Mouse (Mus musculus): ENCODE data around the gene Plcg2. TPM values are rescaled to one million over a fixed set of nuclear protein-coding genes. Genes with fewer than 3 reads are reported as not detected.

The Plcg2 gene
- polyA plus RNA-seq, 1 experiment from 2014 or later = 6.0 TPM

DNA sequence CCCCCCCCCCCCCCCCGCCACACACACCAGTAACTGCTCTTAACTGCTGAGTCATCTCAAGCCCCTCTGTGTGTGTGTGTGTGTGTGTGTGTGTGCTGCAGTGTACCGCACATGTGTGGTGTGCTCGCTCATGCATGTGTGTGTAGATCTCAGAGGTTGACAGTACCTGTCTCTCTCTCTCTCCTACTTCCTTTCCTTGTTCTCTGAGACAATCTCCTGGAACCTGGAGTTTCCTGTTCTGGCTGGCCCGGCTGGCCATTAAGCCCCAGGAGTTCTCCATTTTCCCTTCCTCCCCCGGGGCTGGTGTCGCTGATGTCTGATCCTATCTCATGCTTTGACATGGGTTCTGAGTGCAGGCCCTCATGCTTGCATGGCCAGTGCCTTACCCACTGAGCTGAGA is 38.8 kb downstream of the Plcg2 start:
- Histone ChIP-seq H3K27ac (no peak overlapping the region), H3K36me3 (no peaks in the 10 kb centered on the region), H3K4me1 (peaks cover 16% of the 10 kb centered on the region), H3K9me3 (replicated peaks) (no peaks in the 10 kb centered on the region), H3K4me3 (no peak overlapping the region), H3K27me3 (ENCODE audit: low read depth, poor library complexity, severe bottlenecking) (no peaks in the 10 kb centered on the region)
- 80% methylated on average over 5 of the region's 6 CpGs for WGBS
- no peak for DNase-seq (ENCODE audit: low spot score)

DNA sequence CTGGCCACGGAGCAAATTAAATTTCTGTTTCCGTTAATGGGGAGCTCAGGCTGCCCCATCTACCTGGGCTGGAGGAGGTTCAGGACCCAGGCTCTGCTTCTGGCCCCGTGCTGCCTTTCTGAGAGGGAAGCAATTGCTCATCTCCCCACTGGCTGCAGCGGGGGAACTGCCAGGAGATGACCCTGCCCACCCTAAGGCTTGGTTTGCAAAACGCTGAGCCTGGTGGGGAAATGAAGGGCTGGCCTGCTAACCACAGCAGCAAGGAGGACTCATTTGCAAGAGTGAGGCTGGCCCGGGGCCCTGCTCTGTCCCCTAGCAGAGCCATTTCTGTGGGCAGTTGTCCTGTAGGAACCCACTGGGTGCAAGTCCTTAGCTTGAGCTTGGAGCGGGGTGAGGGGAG is 39.7 kb downstream of the Plcg2 start:
- H3K4me1 ChIP-seq = peaks cover 16% of the 10 kb centered on the region
- no peak for DNase-seq (ENCODE audit: low spot score)
- peak overlapping the region; percentile 42; the same call in 1 of the 2 replicates for H3K27ac ChIP-seq
- H3K9me3 ChIP-seq (replicated peaks) = no peaks in the 10 kb centered on the region
- no peaks in the 10 kb centered on the region for H3K27me3 ChIP-seq (ENCODE audit: low read depth, poor library complexity, severe bottlenecking)
- 59% methylated on average over 7 of the region's 7 CpGs for WGBS
- H3K4me3 ChIP-seq = no peak overlapping the region
- H3K36me3 ChIP-seq = no peaks in the 10 kb centered on the region

GRCm38 (mm10) chr8:117542951-117543350 is 44.9 kb downstream of the Plcg2 start:
- DNase-seq (ENCODE audit: low spot score) = no peak
- Histone ChIP-seq H3K4me1 (peaks cover 2% of the 10 kb centered on the region), H3K27me3 (ENCODE audit: low read depth, poor library complexity, severe bottlenecking) (no peaks in the 10 kb centered on the region), H3K9me3 (replicated peaks) (no peaks in the 10 kb centered on the region), H3K27ac (no peak overlapping the region), H3K4me3 (no peak overlapping the region), H3K36me3 (no peaks in the 10 kb centered on the region)

- no peak overlapping the region for H3K27ac ChIP-seq
- H3K27me3 ChIP-seq (ENCODE audit: low read depth, poor library complexity, severe bottlenecking) = no peaks in the 10 kb centered on the region
- whole genome bisulfite sequencing = 77% methylated on average over 6 of the region's 6 CpGs
- DNase-seq (ENCODE audit: low spot score) = no peak
- H3K9me3 ChIP-seq (replicated peaks) = no peaks in the 10 kb centered on the region
- H3K4me1 ChIP-seq = no peaks in the 10 kb centered on the region
- no peaks in the 10 kb centered on the region for H3K36me3 ChIP-seq
- no peak overlapping the region for H3K4me3 ChIP-seq
These were observed 45.7 kb downstream of the Plcg2 start for GRCm38 (mm10) chr8:117543789-117544188.

DNA sequence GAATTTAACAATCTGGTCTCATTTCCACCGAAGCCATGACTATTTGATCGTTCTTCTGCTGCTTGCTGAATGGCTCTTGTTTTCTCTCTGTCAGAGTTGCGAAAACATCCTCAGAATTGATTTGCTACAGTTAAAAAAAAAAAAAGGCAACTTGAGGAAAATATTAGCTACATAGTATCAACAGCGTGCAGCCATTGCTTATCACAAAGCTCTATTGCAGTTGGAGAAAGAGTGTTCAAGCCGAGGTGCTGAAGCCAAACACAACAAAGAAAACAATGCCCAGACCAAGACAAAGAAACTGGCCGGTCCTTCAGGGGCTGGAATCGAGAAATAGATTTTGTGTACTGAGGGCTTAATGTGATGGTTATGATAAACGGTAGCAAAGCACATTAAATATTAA is 47.0 kb downstream of the Plcg2 start:
- no peaks in the 10 kb centered on the region for H3K4me1 ChIP-seq
- no peak for DNase-seq (ENCODE audit: low spot score)
- WGBS = 90% methylated on average over 8 of the region's 8 CpGs
- no peak overlapping the region for H3K27ac ChIP-seq
- no peaks in the 10 kb centered on the region for H3K27me3 ChIP-seq (ENCODE audit: low read depth, poor library complexity, severe bottlenecking)
- H3K36me3 ChIP-seq = no peaks in the 10 kb centered on the region
- no peak overlapping the region for H3K4me3 ChIP-seq
- no peaks in the 10 kb centered on the region for H3K9me3 ChIP-seq (replicated peaks)

DNA sequence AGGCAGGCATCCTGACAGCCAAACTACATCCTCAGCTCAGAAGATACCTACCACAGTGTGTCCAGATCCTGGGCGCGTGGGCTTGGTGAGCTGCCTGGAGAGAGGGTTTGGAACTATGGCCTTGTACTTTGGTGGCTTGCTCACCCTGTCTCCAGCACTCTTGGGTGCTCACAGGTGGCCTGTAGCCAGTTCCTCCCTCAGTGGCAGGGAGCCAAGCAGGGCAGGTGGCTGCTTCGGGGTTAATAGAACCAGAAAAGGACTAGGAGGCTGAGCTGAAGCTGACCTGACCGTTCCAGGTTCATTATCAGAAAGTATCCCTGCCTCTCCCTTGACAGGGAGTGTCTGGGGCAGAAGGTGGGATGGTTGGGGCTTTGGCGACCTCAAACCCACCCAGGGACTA is 48.3 kb downstream of the Plcg2 start:
- Histone ChIP-seq H3K27me3 (ENCODE audit: low read depth, poor library complexity, severe bottlenecking) (no peaks in the 10 kb centered on the region), H3K36me3 (no peaks in the 10 kb centered on the region), H3K4me1 (no peaks in the 10 kb centered on the region), H3K27ac (no peak overlapping the region), H3K9me3 (replicated peaks) (no peaks in the 10 kb centered on the region), H3K4me3 (no peak overlapping the region)
- 83% methylated on average over 5 of the region's 5 CpGs for WGBS
- no peak for DNase-seq (ENCODE audit: low spot score)

DNA sequence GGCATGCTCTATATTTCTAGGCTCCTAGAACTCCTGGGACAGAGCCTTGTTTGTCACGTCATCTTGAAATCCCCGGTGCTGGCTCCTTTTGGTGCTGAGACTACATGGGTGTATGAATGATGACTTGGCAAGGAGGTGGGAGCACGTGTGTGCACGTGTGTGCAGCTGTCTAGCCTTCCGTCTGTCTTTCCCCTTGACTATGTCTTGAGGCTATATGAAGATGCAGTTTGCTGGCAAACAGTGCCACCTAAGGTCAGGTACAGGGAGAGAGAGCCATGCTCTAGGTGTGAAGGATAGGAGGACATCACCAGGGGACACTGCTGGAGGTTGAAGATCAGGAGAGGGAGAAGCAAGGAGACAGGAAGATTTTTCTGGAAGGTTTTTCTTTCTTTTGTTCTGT is 49.9 kb downstream of the Plcg2 start:
- Histone ChIP-seq H3K36me3 (no peaks in the 10 kb centered on the region), H3K27ac (no peak overlapping the region), H3K9me3 (replicated peaks) (no peaks in the 10 kb centered on the region), H3K27me3 (ENCODE audit: low read depth, poor library complexity, severe bottlenecking) (no peaks in the 10 kb centered on the region), H3K4me1 (no peaks in the 10 kb centered on the region), H3K4me3 (no peak overlapping the region)
- 94% methylated on average over 5 of the region's 5 CpGs for WGBS
- DNase-seq (ENCODE audit: low spot score) = no peak

DNA sequence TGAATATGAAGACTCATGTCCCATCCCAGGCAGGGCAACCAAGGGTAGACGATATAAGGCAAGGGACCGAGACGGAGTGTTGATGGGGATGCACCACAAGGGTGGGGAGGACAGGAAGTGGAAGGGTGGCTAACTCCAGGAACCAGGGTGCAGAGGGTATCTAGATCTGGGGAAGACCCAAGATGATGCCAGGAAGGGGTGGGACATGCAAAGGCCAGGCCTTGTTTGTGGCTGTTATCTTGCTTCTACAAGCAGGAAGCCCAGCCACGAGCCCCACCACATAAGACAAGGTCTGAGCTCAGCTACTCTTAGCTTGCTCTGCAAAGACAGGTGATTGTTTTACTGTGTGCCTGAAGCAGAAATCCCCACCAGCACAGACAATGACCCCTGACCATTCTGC is 50.4 kb downstream of the Plcg2 start:
- no peak overlapping the region for H3K4me3 ChIP-seq
- no peak for DNase-seq (ENCODE audit: low spot score)
- no peaks in the 10 kb centered on the region for H3K4me1 ChIP-seq
- H3K27ac ChIP-seq = no peak overlapping the region
- H3K36me3 ChIP-seq = no peaks in the 10 kb centered on the region
- no peaks in the 10 kb centered on the region for H3K27me3 ChIP-seq (ENCODE audit: low read depth, poor library complexity, severe bottlenecking)
- H3K9me3 ChIP-seq (replicated peaks) = no peaks in the 10 kb centered on the region
- WGBS = 81% methylated on average over 4 of the region's 4 CpGs

DNA sequence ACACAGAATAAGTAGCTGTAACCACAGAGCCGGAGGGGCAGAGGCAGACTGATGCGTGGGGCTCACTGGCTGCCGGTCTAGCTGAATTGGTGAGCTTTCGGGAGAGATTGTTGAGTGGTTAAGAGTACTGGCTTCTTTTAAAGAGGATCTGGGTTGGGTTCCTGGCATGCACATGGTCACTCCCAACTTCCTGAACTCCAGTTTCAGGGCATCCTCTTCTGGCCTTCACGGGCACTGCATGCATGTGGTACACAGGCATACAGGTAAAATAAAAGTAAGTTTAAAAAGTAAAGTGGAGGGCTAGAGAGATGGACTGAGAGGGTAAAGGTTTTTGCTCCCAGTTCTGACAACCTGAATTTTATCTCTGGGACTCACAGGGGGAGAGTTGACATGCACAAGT is 52.4 kb downstream of the Plcg2 start:
- DNase-seq (ENCODE audit: low spot score) = no peak
- Histone ChIP-seq H3K36me3 (no peaks in the 10 kb centered on the region), H3K27ac (no peak overlapping the region), H3K27me3 (ENCODE audit: low read depth, poor library complexity, severe bottlenecking) (no peaks in the 10 kb centered on the region), H3K4me3 (no peak overlapping the region), H3K4me1 (no peaks in the 10 kb centered on the region), H3K9me3 (replicated peaks) (no peaks in the 10 kb centered on the region)
- 90% methylated on average over 5 of the region's 5 CpGs for WGBS

DNA sequence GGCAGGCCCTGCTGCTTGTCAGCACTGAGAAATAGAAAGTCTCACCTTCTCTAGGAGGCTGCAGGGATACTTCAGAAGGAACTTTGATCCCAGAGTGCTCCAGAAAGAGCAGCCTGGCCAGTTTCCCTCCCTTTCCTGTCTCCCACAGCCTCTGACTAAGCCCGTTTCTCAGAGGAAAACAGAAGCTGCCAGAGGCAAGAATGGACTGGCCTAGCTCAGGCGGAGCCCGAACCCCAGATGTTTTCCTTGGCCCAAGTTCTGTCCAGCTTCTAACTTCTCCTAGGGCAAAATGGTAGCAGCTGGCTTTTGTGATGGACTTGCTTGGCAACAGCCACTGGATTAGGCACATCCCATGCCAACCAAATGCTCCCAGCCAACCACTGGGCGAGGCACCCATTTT is 62.9 kb downstream of the Plcg2 start:
- Histone ChIP-seq H3K27ac (no peak overlapping the region), H3K27me3 (ENCODE audit: low read depth, poor library complexity, severe bottlenecking) (peaks cover 25% of the 10 kb centered on the region), H3K36me3 (no peaks in the 10 kb centered on the region), H3K4me3 (no peak overlapping the region), H3K4me1 (peaks cover 6% of the 10 kb centered on the region; the same call in 1 of the 2 replicates), H3K9me3 (replicated peaks) (no peaks in the 10 kb centered on the region)
- DNase-seq (ENCODE audit: low spot score) = no peak
- WGBS = 71% methylated on average over 4 of the region's 4 CpGs

DNA sequence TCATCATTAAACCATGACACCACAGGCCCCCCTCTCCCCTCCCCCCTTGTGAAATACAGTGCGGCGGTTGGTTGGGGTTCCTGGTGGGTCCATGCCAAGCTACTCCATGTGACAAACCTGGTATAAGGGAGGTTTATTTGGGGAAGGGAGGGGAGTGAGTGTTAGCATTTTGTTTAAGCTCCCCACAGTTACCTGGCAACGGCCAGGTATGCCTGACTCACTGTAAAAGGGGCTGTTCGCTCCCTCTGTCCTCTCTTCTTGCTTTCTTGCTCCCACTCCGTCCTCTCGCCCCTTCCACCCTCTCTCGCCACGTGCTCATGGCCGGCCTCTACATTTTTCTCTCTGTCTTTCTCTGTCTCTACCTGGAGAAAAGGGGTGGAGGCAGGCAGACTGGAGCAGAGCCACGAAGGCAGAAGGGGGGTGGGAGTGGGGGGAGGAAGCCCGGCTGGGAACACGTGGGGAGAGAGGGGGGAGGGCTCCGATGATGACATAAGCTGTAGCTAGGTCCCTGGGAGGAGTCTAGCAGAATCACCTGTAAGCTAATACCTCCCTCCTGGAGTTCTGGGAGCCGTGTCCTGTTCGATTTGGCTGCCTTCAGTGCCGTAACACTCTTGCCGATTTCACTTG is 63.8 kb downstream of the Plcg2 start:
- Histone ChIP-seq H3K4me3 (peak overlapping the region; percentile 23), H3K4me1 (peaks cover 6% of the 10 kb centered on the region; the same call in 1 of the 2 replicates), H3K27ac (no peak overlapping the region), H3K9me3 (replicated peaks) (no peaks in the 10 kb centered on the region), H3K27me3 (ENCODE audit: low read depth, poor library complexity, severe bottlenecking) (peaks cover 25% of the 10 kb centered on the region), H3K36me3 (no peaks in the 10 kb centered on the region)
- DNase-seq (ENCODE audit: low spot score) = peak; percentile 34
- WGBS = 25% methylated on average over 17 of the region's 17 CpGs

DNA sequence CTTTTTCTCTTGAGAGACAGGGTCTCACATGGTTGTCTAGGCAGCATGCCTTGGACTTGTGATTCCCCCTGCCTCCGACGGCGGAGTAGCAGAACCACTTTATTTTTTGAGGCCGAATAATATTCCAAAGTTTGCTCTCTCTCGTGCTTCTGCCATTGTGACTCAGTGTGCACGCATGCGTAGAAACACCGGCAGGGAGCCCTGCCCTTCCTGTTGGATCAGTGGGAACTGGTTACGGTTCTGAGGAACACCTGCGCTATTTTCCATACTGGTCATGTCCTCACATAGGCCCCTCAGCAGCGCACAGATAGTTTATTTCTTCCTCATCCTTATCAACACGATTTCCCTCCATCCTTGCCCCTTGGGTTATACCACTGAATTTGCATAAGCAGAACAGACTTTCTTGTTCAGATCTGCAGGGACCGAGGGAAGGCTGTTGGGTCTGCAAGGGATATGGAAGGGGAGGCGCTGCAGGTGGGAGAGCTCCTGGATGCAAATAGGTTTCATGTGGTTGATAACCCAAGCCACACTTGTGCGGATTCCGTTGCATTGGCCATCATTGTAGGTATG is 64.4 kb downstream of the Plcg2 start:
- no peak for DNase-seq (ENCODE audit: low spot score)

DNA sequence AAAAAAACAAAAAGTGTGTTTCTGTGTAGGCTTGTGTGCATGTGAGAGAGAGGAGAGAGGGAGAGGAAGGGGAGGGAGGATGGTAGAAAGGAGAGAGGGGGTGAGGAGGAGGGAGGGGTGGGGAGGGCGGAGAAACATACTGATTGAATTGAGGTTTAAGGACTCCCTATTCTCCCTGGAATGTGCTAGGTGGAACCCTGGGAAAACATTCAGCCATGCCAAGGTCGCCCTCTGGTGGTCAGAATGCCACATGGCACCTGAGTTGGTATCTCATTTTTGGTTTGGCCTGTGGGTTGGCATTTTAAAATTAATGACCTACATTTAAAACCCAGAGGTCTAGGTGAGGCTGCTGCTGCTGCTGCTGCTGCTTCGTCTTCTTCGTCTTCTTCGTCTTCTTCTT is 71.3 kb downstream of the Plcg2 start:
- no peak overlapping the region for H3K4me3 ChIP-seq
- H3K27me3 ChIP-seq (ENCODE audit: low read depth, poor library complexity, severe bottlenecking) = no peaks in the 10 kb centered on the region
- no peaks in the 10 kb centered on the region for H3K9me3 ChIP-seq (replicated peaks)
- peak; percentile 88 for DNase-seq (ENCODE audit: low spot score)
- no peaks in the 10 kb centered on the region for H3K4me1 ChIP-seq
- no peaks in the 10 kb centered on the region for H3K36me3 ChIP-seq
- 36% methylated on average over 5 of the region's 5 CpGs for WGBS
- H3K27ac ChIP-seq = no peak overlapping the region

More for the DNA sequence above, 64.4 kb downstream of the Plcg2 start:
- Histone ChIP-seq H3K4me1 (peaks cover 6% of the 10 kb centered on the region; the same call in 1 of the 2 replicates), H3K9me3 (replicated peaks) (no peaks in the 10 kb centered on the region), H3K36me3 (no peaks in the 10 kb centered on the region), H3K27me3 (ENCODE audit: low read depth, poor library complexity, severe bottlenecking) (peaks cover 25% of the 10 kb centered on the region), H3K27ac (no peak overlapping the region), H3K4me3 (peak overlapping the region; percentile 23)
- 36% methylated on average over 16 of the region's 16 CpGs for WGBS
